Mouse (Mus musculus) liver, embryonic 15.5 days (tissue): ENCODE measurements at regions not wholly inside any gene's neighbourhood (a gene's known extent, or its start where the extent isn't known, plus 50 kb on each side); places are given as distances from the start of the nearest gene placed in this dataset.
"Not testable (repeated sequence)": the region's sequence is repeated elsewhere in the genome, so short reads cannot be mapped to it uniquely, and the experiment has no call there.

Experiments used
- ATAC-seq: fragments of 200-750 bp; cut with Nextera tagmentation; 2 replicates; pipeline ENCODE4 v1.8.0; 2017; ENCODE audit warnings: moderate number of reproducible peaks, mild to moderate bottlenecking, moderate library complexity; ENCODE audit not compliant: insufficient read depth
- H3K27ac ChIP-seq: fragments of 300-500 bp; sonication (generic); replicated peaks from 2 replicates; pipeline ENCODE4 v1.5.1; 2015; ENCODE audit warnings: mild to moderate bottlenecking, inconsistent platforms
- H3K27me3 ChIP-seq: fragments of 300-500 bp; sonication (generic); 2 replicates; pipeline ENCODE4 v1.6.1; 2015; ENCODE audit warnings: mild to moderate bottlenecking, inconsistent platforms
- H3K36me3 ChIP-seq: fragments of 300-500 bp; sonication (generic); replicated peaks from 2 replicates; pipeline ENCODE4 v1.6.1; 2015; ENCODE audit warnings: moderate library complexity, mild to moderate bottlenecking, inconsistent platforms
- H3K4me1 ChIP-seq: fragments of 300-500 bp; sonication (generic); replicated peaks from 2 replicates; pipeline ENCODE4 v1.6.1; 2015; ENCODE audit warnings: inconsistent platforms
- H3K4me2 ChIP-seq: fragments of 300-500 bp; sonication (generic); 2 replicates; pipeline ENCODE4 v1.6.1; 2015; ENCODE audit warnings: moderate library complexity, mild to moderate bottlenecking, inconsistent platforms
- H3K4me3 ChIP-seq: fragments of 300-500 bp; sonication (generic); replicated peaks from 2 replicates; pipeline ENCODE4 v1.5.1; 2015; ENCODE audit warnings: mild to moderate bottlenecking, inconsistent platforms
- H3K9ac ChIP-seq: fragments of 300-500 bp; sonication (generic); 2 replicates; pipeline ENCODE4 v1.6.1; 2015; ENCODE audit warnings: moderate library complexity, mild to moderate bottlenecking, inconsistent platforms
- H3K9me3 ChIP-seq: fragments of 300-500 bp; sonication (generic); replicated peaks from 2 replicates; pipeline ENCODE4 v1.6.1; 2016; ENCODE audit warnings: inconsistent platforms
- WGBS: fragments of 180-500 bp; shearing (Covaris S2); methylation state at CpG from one replicate; pipeline ENCODE4 v1.1.7; 2015; ENCODE audit warnings: mixed read lengths; ENCODE audit not compliant: insufficient replicate concordance; 5-methylcytosine and 5-hydroxymethylcytosine counted together

GRCm38 (mm10) chr6:101670770-101671169 is 293.1 kb upstream of the Pdzrn3 start:
- H3K9me3 ChIP-seq: no peaks in the 10 kb centered on the region
- H3K4me2 ChIP-seq: no peak overlapping the region
- H3K27me3 ChIP-seq: no peaks in the 10 kb centered on the region
- H3K4me1 ChIP-seq: no peaks in the 10 kb centered on the region
- H3K9ac ChIP-seq: no peak overlapping the region
- H3K36me3 ChIP-seq: no peaks in the 10 kb centered on the region
- H3K27ac ChIP-seq: no peak overlapping the region
- no peak for ATAC-seq
- 50% methylated on average over 5 of the region's 5 CpGs for WGBS
- no peak overlapping the region for H3K4me3 ChIP-seq

- Histone ChIP-seq H3K27me3 (no peaks in the 10 kb centered on the region), H3K27ac (no peak overlapping the region), H3K9me3 (no peaks in the 10 kb centered on the region), H3K4me1 (no peaks in the 10 kb centered on the region), H3K36me3 (no peaks in the 10 kb centered on the region), H3K4me3 (no peak overlapping the region), H3K4me2 (no peak overlapping the region), H3K9ac (no peak overlapping the region)
- WGBS: 56% methylated on average over 5 of the region's 5 CpGs
- no peak for ATAC-seq
These were observed 291.6 kb upstream of the Pdzrn3 start for GRCm38 (mm10) chr6:101669118-101669845.

- Histone ChIP-seq H3K4me2 (no peak overlapping the region), H3K36me3 (no peaks in the 10 kb centered on the region), H3K4me3 (no peak overlapping the region), H3K9me3 (no peaks in the 10 kb centered on the region), H3K27me3 (no peaks in the 10 kb centered on the region), H3K27ac (no peak overlapping the region), H3K9ac (no peak overlapping the region), H3K4me1 (no peaks in the 10 kb centered on the region)
- no peak for ATAC-seq
- 66% methylated on average over 6 of the region's 6 CpGs for WGBS
These were observed 276.7 kb upstream of the Pdzrn3 start for GRCm38 (mm10) chr6:101654351-101654750.

GRCm38 (mm10) chr6:101650348-101650747 is 272.7 kb upstream of the Pdzrn3 start:
- not testable (repeated sequence) for H3K9ac ChIP-seq

GRCm38 (mm10) chr6:101617295-101617694 is 239.6 kb upstream of the Pdzrn3 start:
- no peak for ATAC-seq
- Histone ChIP-seq H3K4me2 (no peak overlapping the region), H3K9me3 (no peaks in the 10 kb centered on the region), H3K4me3 (no peak overlapping the region), H3K4me1 (no peaks in the 10 kb centered on the region), H3K9ac (no peak overlapping the region), H3K27me3 (no peaks in the 10 kb centered on the region), H3K27ac (no peak overlapping the region), H3K36me3 (no peaks in the 10 kb centered on the region)
- WGBS: 42% methylated on average over 1 of the region's 1 CpGs

More at GRCm38 (mm10) chr6:101650348-101650747, 272.7 kb upstream of the Pdzrn3 start:
- not testable (repeated sequence) for H3K4me1 ChIP-seq, ATAC-seq, H3K4me3 ChIP-seq, H3K36me3 ChIP-seq, H3K4me2 ChIP-seq, H3K9me3 ChIP-seq, H3K27ac ChIP-seq, H3K27me3 ChIP-seq
- 6% methylated on average over 5 of the region's 6 CpGs for WGBS

GRCm38 (mm10) chr6:101616776-101617175 is 239.1 kb upstream of the Pdzrn3 start:
- no peaks in the 10 kb centered on the region for H3K27me3 ChIP-seq
- H3K4me1 ChIP-seq: no peaks in the 10 kb centered on the region
- no peak overlapping the region for H3K4me2 ChIP-seq
- no peak overlapping the region for H3K4me3 ChIP-seq
- H3K36me3 ChIP-seq: no peaks in the 10 kb centered on the region
- ATAC-seq: no peak
- 31% methylated on average over 3 of the region's 3 CpGs for WGBS
- H3K9ac ChIP-seq: no peak overlapping the region
- no peaks in the 10 kb centered on the region for H3K9me3 ChIP-seq
- H3K27ac ChIP-seq: no peak overlapping the region

GRCm38 (mm10) chr6:101609015-101609414 is 231.3 kb upstream of the Pdzrn3 start:
- 63% methylated on average over 4 of the region's 4 CpGs for WGBS
- Histone ChIP-seq H3K4me1 (no peaks in the 10 kb centered on the region), H3K4me3 (no peak overlapping the region), H3K9ac (no peak overlapping the region), H3K36me3 (no peaks in the 10 kb centered on the region), H3K9me3 (no peaks in the 10 kb centered on the region), H3K4me2 (no peak overlapping the region), H3K27ac (no peak overlapping the region), H3K27me3 (no peaks in the 10 kb centered on the region)
- no peak for ATAC-seq

GRCm38 (mm10) chr6:101603083-101603482 is 225.4 kb upstream of the Pdzrn3 start:
- no peaks in the 10 kb centered on the region for H3K4me1 ChIP-seq
- H3K27ac ChIP-seq: no peak overlapping the region
- H3K9me3 ChIP-seq: no peaks in the 10 kb centered on the region
- 50% methylated on average over 6 of the region's 6 CpGs for WGBS
- H3K36me3 ChIP-seq: no peaks in the 10 kb centered on the region
- H3K9ac ChIP-seq: no peak overlapping the region
- H3K4me2 ChIP-seq: no peak overlapping the region
- ATAC-seq: no peak
- H3K27me3 ChIP-seq: no peaks in the 10 kb centered on the region
- H3K4me3 ChIP-seq: no peak overlapping the region

- no peak for ATAC-seq
- Histone ChIP-seq H3K4me1 (no peaks in the 10 kb centered on the region), H3K4me3 (no peak overlapping the region), H3K9me3 (no peaks in the 10 kb centered on the region), H3K9ac (no peak overlapping the region), H3K27me3 (no peaks in the 10 kb centered on the region), H3K4me2 (no peak overlapping the region), H3K36me3 (no peaks in the 10 kb centered on the region), H3K27ac (no peak overlapping the region)
- 60% methylated on average over 2 of the region's 2 CpGs for WGBS
These were observed 219.3 kb upstream of the Pdzrn3 start for GRCm38 (mm10) chr6:101596995-101597394.

- no peak overlapping the region for H3K27ac ChIP-seq
- H3K4me3 ChIP-seq: no peak overlapping the region
- H3K36me3 ChIP-seq: no peaks in the 10 kb centered on the region
- no peak for ATAC-seq
- H3K27me3 ChIP-seq: no peaks in the 10 kb centered on the region
- no peak overlapping the region for H3K4me2 ChIP-seq
- H3K9ac ChIP-seq: no peak overlapping the region
- no peaks in the 10 kb centered on the region for H3K9me3 ChIP-seq
- WGBS: 52% methylated on average over 12 of the region's 12 CpGs
- no peaks in the 10 kb centered on the region for H3K4me1 ChIP-seq
These were observed 216.3 kb upstream of the Pdzrn3 start for GRCm38 (mm10) chr6:101593782-101594641.

GRCm38 (mm10) chr6:101585871-101586270 is 208.2 kb upstream of the Pdzrn3 start:
- no peak overlapping the region for H3K4me2 ChIP-seq
- H3K27ac ChIP-seq: no peak overlapping the region
- no peaks in the 10 kb centered on the region for H3K9me3 ChIP-seq
- no peaks in the 10 kb centered on the region for H3K36me3 ChIP-seq
- no peaks in the 10 kb centered on the region for H3K4me1 ChIP-seq
- no peak overlapping the region for H3K4me3 ChIP-seq
- no peak overlapping the region for H3K9ac ChIP-seq
- ATAC-seq: no peak
- H3K27me3 ChIP-seq: no peaks in the 10 kb centered on the region
- WGBS: 56% methylated on average over 16 of the region's 16 CpGs
